Mouse (Mus musculus) bone marrow, adult 2 months (tissue): ENCODE data around the gene Hamp.

Experiments
- CTCF ChIP-seq: fragments of 200-500 bp; IDR thresholded peaks from 2 replicates; pipeline ENCODE4 v1.5.1; 2011; ENCODE audit warnings: low read length, control low read depth; ENCODE audit not compliant: control insufficient read depth, insufficient read depth
- POLR2A ChIP-seq: fragments of 200-500 bp; IDR thresholded peaks from 2 replicates; pipeline ENCODE4 v1.6.1; 2011; ENCODE audit warnings: low read depth, mild to moderate bottlenecking, control low read depth, low read length, borderline replicate concordance; ENCODE audit not compliant: control insufficient read depth

GRCm38 (mm10) chr7:30958109-30958865 lies 14.5 kb upstream of the Hamp start:
- TF ChIP-seq CTCF (no peak), POLR2A (no peak)
